Mouse (Mus musculus) intestine, embryonic 16.5 days (tissue): ENCODE data around the gene Ptprk. TPM values are rescaled to one million over a fixed set of nuclear protein-coding genes. Genes with fewer than 3 reads are reported as not detected.

ENCODE experiments used
- ATAC-seq: fragments of 200-750 bp; cut with Nextera tagmentation; 2 replicates; pipeline ENCODE4 v1.8.0; 2017; ENCODE audit warnings: moderate TSS enrichment, moderate library complexity
- H3K27ac ChIP-seq: fragments of 300-500 bp; sonication (generic); 2 replicates; pipeline ENCODE4 v1.5.1; 2014; ENCODE audit warnings: mild to moderate bottlenecking, low read length
- H3K27me3 ChIP-seq: fragments of 300-500 bp; sonication (generic); replicated peaks from 2 replicates; pipeline ENCODE4 v1.6.1; 2014; ENCODE audit warnings: low read length, control low read depth, mixed read lengths; ENCODE audit not compliant: control insufficient read depth, insufficient read depth
- H3K36me3 ChIP-seq: fragments of 300-500 bp; sonication (generic); 2 replicates; pipeline ENCODE4 v1.6.1; 2014; ENCODE audit warnings: low read length, control low read depth; ENCODE audit not compliant: control insufficient read depth, insufficient read depth
- H3K4me1 ChIP-seq: fragments of 300-500 bp; sonication (generic); 2 replicates; pipeline ENCODE4 v1.6.1; 2014; ENCODE audit warnings: low read length, control low read depth, mixed read lengths; ENCODE audit not compliant: control insufficient read depth, insufficient read depth
- H3K4me2 ChIP-seq: fragments of 300-500 bp; sonication (generic); 2 replicates; pipeline ENCODE4 v1.6.1; 2014; ENCODE audit warnings: low read depth, low read length, control low read depth
- H3K4me3 ChIP-seq: fragments of 300-500 bp; sonication (generic); 2 replicates; pipeline ENCODE4 v1.5.1; 2014; ENCODE audit warnings: mild to moderate bottlenecking, low read length
- H3K9ac ChIP-seq: fragments of 300-500 bp; sonication (generic); 2 replicates; pipeline ENCODE4 v1.6.1; 2014; ENCODE audit warnings: low read depth, low read length
- H3K9me3 ChIP-seq: fragments of 300-500 bp; sonication (generic); 2 replicates; pipeline ENCODE4 v1.6.1; 2016; ENCODE audit warnings: low read length, control low read depth; ENCODE audit not compliant: control insufficient read depth
- WGBS: fragments of 180-500 bp; shearing (Covaris S2); extraction: QIAGEN DNeasy Blood & Tissue Kit; methylation state at CpG from one replicate; pipeline ENCODE4 v1.1.7; 2014; 5-methylcytosine and 5-hydroxymethylcytosine counted together
- polyA plus RNA-seq: library from polyadenylated mRNA; unstranded; fragments of >200 nt; fragmentation: Nextera tagmentation; extraction: Ambion mirVana; gene quantifications from 2 replicates; pipeline ENCODE4 v1.2.1, GENCODE M21; 2015

The Ptprk gene
- polyA plus RNA-seq, 1 experiment from 2014 or later: 34.6 TPM

DNA sequence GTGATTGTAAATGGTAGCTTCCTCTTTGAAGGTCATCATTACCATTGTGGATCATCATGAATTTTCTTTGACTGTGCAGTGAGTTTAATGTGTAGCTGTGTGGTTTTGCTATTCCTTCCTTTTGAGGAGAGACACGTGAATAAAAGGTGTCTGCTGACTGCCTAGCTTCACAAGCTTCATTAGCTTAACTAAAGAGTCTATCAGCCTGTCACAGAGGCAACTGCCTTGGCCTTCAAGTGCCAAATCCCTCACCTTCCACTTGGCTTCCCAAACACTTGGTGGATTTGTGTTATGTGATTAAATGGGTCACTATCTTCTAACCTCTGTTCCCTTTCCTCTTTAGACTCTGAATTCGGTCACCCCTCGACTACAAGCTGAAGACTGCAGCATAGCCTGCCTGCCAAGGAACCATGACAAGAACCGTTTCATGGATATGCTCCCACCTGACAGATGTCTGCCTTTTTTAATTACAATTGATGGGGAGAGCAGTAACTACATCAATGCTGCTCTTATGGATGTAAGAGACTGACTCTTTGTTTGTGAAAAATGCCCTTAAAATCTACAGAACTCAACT lies 512.0 kb downstream of the Ptprk start:
- no peak overlapping the region for H3K4me3 ChIP-seq
- H3K4me2 ChIP-seq: no peak overlapping the region
- 73% methylated on average over 4 of the region's 4 CpGs for WGBS
- H3K9me3 ChIP-seq: no peaks in the 10 kb centered on the region
- H3K27ac ChIP-seq: no peak overlapping the region
- H3K9ac ChIP-seq: no peak overlapping the region
- ATAC-seq: no peak
- H3K4me1 ChIP-seq: no peaks in the 10 kb centered on the region
- H3K27me3 ChIP-seq: no peaks in the 10 kb centered on the region
- no peaks in the 10 kb centered on the region for H3K36me3 ChIP-seq

DNA sequence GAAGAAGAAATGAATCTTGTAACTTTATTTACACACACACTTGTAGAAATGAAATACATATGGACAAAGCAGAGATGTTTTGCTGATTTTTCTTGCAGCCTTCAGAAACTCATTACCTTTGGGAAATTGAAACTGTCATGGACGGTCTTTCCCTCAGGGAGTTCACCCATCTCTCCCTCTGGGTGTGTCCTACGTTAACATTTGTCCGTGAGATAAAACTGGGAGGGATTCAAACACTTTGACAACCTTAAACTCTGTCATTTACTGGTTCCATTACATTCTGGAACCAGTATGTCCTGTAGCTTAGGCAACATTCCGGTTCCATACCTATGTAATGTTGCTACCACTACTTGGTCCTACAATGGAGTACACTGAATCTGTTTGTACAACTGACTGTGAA lies 513.8 kb downstream of the Ptprk start:
- H3K9ac ChIP-seq: no peak overlapping the region
- ATAC-seq: no peak
- no peaks in the 10 kb centered on the region for H3K27me3 ChIP-seq
- H3K36me3 ChIP-seq: no peaks in the 10 kb centered on the region
- 85% methylated on average over 4 of the region's 4 CpGs for WGBS
- H3K9me3 ChIP-seq: no peaks in the 10 kb centered on the region
- H3K4me2 ChIP-seq: no peak overlapping the region
- no peak overlapping the region for H3K27ac ChIP-seq
- no peaks in the 10 kb centered on the region for H3K4me1 ChIP-seq
- H3K4me3 ChIP-seq: no peak overlapping the region

DNA sequence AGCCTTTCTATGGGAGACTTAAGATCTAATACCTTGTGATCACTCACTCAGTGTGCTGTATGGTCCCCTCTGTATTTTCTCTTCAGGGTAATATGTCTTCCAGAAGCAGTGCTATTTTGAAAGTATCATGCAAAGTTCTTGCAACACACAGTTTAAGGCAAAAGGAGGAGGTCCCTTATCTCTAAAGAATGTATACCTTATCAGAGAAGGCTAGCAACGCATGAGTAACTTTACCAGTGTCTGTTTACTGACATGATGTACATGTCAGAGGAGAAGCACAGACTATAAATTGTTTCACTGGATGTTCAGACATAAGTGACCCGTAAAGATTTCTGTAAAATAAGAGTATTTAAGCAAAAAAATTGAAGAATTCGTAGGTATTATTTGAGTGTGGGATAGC lies 516.2 kb downstream of the Ptprk start:
- Histone ChIP-seq H3K9me3 (no peaks in the 10 kb centered on the region), H3K9ac (no peak overlapping the region), H3K27me3 (no peaks in the 10 kb centered on the region), H3K36me3 (no peaks in the 10 kb centered on the region), H3K4me2 (no peak overlapping the region), H3K4me3 (no peak overlapping the region), H3K4me1 (no peaks in the 10 kb centered on the region), H3K27ac (no peak overlapping the region)
- whole genome bisulfite sequencing: 78% methylated on average over 3 of the region's 3 CpGs
- ATAC-seq: no peak

DNA sequence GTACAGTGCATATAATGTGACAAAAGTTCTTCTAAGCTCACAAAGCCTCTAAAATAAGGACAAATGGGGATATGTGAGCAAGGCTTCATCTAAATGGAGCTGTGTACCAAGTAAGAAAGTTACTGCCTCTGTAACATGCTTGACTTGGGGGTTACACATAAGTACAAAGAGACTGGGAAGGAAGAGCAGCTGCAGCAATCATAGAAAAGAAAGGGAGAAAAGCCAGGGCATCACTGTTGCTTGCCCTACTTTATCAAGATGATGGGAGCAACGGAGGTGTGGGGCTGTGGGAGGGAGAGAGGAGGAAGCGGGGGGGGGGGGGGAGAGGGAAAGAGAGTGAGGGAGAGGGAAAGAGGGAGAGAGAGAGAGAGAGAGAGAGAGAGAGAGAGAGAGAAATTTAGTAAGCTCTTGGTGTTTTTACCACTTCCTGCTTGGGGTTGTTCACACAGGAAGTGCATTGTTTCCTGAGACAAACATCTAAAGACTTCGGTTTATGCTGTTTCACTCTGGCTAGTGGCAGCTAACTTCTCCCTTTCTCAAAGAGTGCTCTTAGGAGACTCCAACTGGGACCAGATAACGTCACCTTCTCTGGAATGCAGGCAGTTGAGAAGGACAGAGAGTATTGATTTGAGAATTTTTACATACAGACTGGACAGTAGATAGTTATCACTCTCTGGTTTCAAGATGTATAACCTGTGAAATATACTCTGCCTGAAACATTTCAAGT lies 519.1 kb downstream of the Ptprk start:
- Histone ChIP-seq H3K27me3 (no peaks in the 10 kb centered on the region), H3K4me1 (no peaks in the 10 kb centered on the region), H3K9ac (no peak overlapping the region)

DNA sequence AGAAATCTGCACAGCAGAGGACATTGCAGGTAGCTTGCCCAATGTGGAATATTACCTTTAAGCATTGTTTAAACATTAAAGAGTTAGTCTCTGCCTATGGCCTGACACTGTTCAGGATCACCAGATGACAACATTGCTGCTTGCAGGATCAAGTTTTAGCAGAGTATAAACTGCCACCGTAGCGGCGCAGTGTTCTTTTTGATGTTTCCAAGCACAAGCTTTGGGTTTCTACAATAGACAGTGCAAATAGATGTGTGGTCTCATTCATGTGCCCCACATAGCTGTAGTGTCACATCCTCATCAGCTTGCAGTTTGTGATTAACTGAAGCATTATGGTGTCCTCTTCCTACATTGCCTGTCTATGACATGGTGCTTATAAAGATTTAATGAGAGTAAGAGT lies 522.3 kb downstream of the Ptprk start:
- Histone ChIP-seq H3K36me3 (no peaks in the 10 kb centered on the region), H3K9ac (no peak overlapping the region), H3K9me3 (no peaks in the 10 kb centered on the region), H3K4me2 (no peak overlapping the region), H3K27me3 (no peaks in the 10 kb centered on the region), H3K4me1 (no peaks in the 10 kb centered on the region), H3K4me3 (no peak overlapping the region), H3K27ac (no peak overlapping the region)
- no peak for ATAC-seq
- WGBS: 87% methylated on average over 3 of the region's 3 CpGs

More for the DNA sequence above, 519.1 kb downstream of the Ptprk start:
- H3K4me3 ChIP-seq: no peak overlapping the region
- no peak for ATAC-seq
- no peak overlapping the region for H3K4me2 ChIP-seq
- H3K9me3 ChIP-seq: no peaks in the 10 kb centered on the region
- no peak overlapping the region for H3K27ac ChIP-seq
- H3K36me3 ChIP-seq: no peaks in the 10 kb centered on the region
- WGBS: 49% methylated on average over 3 of the region's 4 CpGs

DNA sequence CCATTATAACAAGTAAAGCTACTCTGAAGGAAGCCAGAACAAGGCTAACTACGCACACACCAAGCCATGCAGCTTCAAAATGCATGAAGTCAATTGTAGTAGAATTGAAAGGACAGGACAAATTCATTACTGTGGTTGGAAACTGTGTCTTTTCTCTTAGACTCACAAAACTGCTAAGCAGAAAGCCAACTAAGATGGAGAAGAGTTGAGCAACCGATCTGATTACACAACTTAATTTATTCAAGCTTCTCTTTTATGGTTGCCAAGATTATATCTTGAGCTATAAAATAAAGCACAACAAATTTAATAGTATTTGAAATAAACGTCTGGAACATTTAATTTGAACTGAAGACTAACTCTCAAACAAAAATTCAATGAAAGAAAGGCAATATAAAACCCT lies 534.5 kb downstream of the Ptprk start:
- no peaks in the 10 kb centered on the region for H3K27me3 ChIP-seq
- no peak overlapping the region for H3K4me2 ChIP-seq
- WGBS: 77% methylated on average over 3 of the region's 3 CpGs
- no peak overlapping the region for H3K9ac ChIP-seq
- H3K36me3 ChIP-seq: no peaks in the 10 kb centered on the region
- no peak for ATAC-seq
- no peaks in the 10 kb centered on the region for H3K9me3 ChIP-seq
- no peak overlapping the region for H3K27ac ChIP-seq
- no peaks in the 10 kb centered on the region for H3K4me1 ChIP-seq
- H3K4me3 ChIP-seq: no peak overlapping the region

DNA sequence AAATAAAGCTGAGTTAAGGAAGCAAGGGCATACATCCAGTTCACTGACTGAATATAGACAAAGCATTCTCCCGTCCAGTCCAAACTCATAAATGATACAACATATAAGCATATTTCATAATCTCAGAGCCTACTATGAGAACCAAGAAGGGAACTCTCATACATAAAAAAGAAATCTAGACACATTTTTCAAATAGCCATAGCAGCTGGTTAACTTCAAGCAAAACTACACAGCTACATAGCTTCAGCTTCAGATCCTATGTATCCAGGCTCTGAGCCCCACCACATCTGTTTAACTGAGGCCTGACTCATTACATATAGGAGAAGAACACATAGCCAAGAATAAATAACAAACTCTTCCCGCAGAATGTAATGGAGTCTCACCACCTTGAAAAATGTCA lies 539.8 kb downstream of the Ptprk start:
- no peak overlapping the region for H3K4me3 ChIP-seq
- H3K27me3 ChIP-seq: no peaks in the 10 kb centered on the region
- peak; percentile 23; the same call in 1 of the 2 replicates for ATAC-seq
- H3K36me3 ChIP-seq: no peaks in the 10 kb centered on the region
- H3K27ac ChIP-seq: no peak overlapping the region
- no peak overlapping the region for H3K9ac ChIP-seq
- WGBS: 67% methylated on average over 2 of the region's 2 CpGs
- no peaks in the 10 kb centered on the region for H3K4me1 ChIP-seq
- H3K4me2 ChIP-seq: no peak overlapping the region
- no peaks in the 10 kb centered on the region for H3K9me3 ChIP-seq

DNA sequence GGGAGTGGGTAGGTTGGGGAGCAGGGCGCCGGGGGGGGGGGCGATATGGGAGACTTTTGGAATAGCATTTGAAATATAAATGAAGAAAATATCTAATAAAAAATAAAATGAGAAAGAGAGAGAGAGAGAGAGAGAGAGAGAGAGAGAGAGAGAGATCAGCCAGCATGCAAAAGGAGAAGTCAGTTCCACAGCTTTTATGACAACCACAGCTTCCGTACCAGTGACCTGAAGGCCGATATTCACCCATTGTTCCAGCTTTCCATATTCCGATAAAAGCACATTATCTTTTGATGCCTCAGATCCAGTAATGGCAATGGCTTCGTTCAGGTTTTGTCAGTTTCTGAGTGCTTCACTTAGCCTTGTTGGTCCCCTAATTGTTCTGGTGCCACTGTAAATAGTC lies 542.6 kb downstream of the Ptprk start:
- Histone ChIP-seq H3K36me3 (no peaks in the 10 kb centered on the region), H3K4me3 (no peak overlapping the region), H3K27ac (no peak overlapping the region), H3K9me3 (no peaks in the 10 kb centered on the region), H3K4me2 (no peak overlapping the region), H3K9ac (no peak overlapping the region), H3K4me1 (no peaks in the 10 kb centered on the region), H3K27me3 (no peaks in the 10 kb centered on the region)
- no peak for ATAC-seq
- 90% methylated on average over 7 of the region's 7 CpGs for WGBS

DNA sequence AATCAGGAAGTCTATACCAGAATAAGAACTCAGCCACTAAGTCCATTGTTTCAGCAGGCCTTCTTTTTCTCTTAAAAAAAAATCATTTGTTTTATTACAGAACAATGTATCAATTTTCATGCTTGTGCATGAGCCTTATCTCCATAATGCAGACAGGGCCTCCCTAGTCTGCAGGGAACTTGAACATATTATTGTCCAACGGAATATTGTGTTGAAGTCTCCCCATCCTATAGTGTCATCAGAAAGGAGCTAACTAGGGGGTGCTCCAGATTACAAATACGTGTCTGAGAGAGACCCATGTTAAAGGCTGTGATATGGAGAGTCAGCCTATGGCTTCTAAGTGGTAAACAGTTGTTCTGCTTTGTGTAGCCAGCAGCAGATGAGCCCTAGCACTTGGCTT lies 543.4 kb downstream of the Ptprk start:
- Histone ChIP-seq H3K4me3 (no peak overlapping the region), H3K9me3 (no peaks in the 10 kb centered on the region), H3K36me3 (no peaks in the 10 kb centered on the region), H3K9ac (no peak overlapping the region), H3K27me3 (no peaks in the 10 kb centered on the region), H3K4me1 (no peaks in the 10 kb centered on the region), H3K27ac (no peak overlapping the region), H3K4me2 (no peak overlapping the region)
- WGBS: 70% methylated on average over 2 of the region's 2 CpGs
- no peak for ATAC-seq

DNA sequence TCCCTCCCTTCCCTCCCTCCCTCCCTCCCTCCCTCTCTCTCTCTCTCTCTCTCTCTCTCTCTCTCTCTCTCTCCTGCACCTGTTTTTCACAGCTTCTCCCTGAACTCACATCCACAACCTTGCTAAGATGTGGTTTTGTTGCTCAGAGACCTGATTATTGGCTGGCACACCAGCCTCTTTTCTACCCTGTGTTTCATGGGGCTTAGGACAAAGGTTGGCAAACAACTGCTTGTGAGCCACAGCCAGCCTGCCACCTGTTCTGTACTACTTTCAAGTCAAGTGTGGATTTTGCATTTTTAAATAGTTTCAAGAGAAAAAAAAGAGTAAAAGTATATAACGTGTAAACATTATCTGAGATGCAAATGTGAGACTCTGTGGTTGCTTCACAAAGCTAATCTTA lies 544.8 kb downstream of the Ptprk start:
- Histone ChIP-seq H3K4me2 (no peak overlapping the region), H3K27me3 (no peaks in the 10 kb centered on the region), H3K9me3 (no peaks in the 10 kb centered on the region), H3K4me3 (no peak overlapping the region), H3K36me3 (no peaks in the 10 kb centered on the region), H3K27ac (no peak overlapping the region), H3K4me1 (no peaks in the 10 kb centered on the region), H3K9ac (no peak overlapping the region)
- 89% methylated on average over 1 of the region's 1 CpGs for WGBS
- no peak for ATAC-seq
